Comparison of ENCODE assay signal across 17 mouse cellular contexts in genomic region chr6:117790581-117790980, GRCm38 (mm10).
"Had no signal": no experiment of that assay in that cellular context is flagged by ENCODE, and none has a peak within 500 bp of the region (broad histone marks: within the 10 kb centered on the region; RNA-seq: fewer than 3 reads in every experiment).

No protein-coding gene starts in this region.

- H3K4me2 ChIP-seq: neural tube, embryonic 12.5 days; neural tube, embryonic 13.5 days; neural tube, embryonic 15.5 days; stomach, embryonic 15.5 days had no signal

- H3K9me3 ChIP-seq: neural tube, embryonic 12.5 days; neural tube, embryonic 13.5 days; neural tube, embryonic 15.5 days; stomach, embryonic 15.5 days had no signal

- H3K4me3 ChIP-seq: neural tube, embryonic 12.5 days; neural tube, embryonic 13.5 days; neural tube, embryonic 15.5 days; stomach, embryonic 15.5 days had no signal

- DNase-seq: retina, postnatal 1 day; right cerebral cortex, adult 18-20 months; right cerebral cortex, postnatal 14 days; right cerebral cortex, postnatal 25 days; right cerebral cortex, postnatal 4 days; spleen, adult 18-20 months; thymus, adult 18-20 months; thymus, adult 2 months; thymus, postnatal 14 days; thymus, postnatal 25 days; thymus, postnatal 36 days; thymus, postnatal 4 days had no signal

- H3K9ac ChIP-seq: neural tube, embryonic 12.5 days; neural tube, embryonic 13.5 days; neural tube, embryonic 15.5 days; stomach, embryonic 15.5 days had no signal

- H3K4me1 ChIP-seq: neural tube, embryonic 12.5 days; neural tube, embryonic 13.5 days; neural tube, embryonic 15.5 days had no signal

- H3K27ac ChIP-seq: neural tube, embryonic 12.5 days; neural tube, embryonic 13.5 days; neural tube, embryonic 15.5 days; stomach, embryonic 15.5 days; stomach, postnatal 0 days had no signal

- H3K36me3 ChIP-seq: neural tube, embryonic 12.5 days; neural tube, embryonic 13.5 days; neural tube, embryonic 15.5 days; stomach, embryonic 15.5 days had no signal

- H3K27me3 ChIP-seq: neural tube, embryonic 12.5 days; neural tube, embryonic 13.5 days; neural tube, embryonic 15.5 days; stomach, embryonic 15.5 days had no signal
